1 mouse cellular context compared by ENCODE assay signal in the genomic region with DNA sequence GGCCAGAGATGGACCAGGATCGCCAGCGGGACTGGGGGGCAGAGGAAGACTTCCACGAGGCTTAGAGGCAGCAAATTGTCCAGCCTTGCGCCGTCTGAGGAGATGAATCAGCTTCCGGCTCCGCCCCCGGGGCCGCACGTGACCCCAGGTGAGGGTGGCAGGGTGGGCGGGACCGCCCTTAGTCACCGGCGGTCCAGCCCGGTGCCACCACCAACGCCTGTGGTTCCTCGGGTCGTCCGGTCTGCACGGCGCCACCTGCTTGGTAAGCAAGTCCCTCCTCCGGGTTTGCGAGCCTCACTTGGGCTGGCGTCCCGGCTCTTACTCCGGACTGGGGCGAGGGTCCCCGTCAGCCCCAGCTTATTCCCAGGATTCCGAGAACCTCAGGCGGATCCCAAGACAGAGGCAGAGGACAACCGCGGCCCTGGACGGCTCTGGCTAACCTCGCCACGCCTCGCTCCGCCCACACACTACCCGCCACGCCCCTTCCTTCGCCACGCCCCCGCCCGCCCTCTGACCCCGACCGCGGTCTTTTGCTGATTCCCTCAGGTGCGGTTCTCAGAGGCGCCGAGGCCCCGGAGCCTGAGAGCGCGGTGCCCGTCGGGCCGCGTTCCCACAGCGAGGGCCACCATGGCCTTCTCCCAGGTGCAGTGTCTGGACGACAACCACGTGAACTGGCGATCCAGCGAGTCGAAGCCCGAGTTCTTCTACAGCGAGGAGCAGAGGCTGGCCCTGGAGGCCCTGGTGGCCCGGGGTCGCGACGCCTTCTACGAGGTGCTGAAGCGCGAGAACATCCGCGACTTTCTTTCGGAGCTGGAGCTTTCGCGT.
TF ChIP-seq lines count a peak whose summit lies in the region.

A gene (plus strand): TSS at position 185 of the 825 bp plus-strand sequence.

TF ChIP-seq in CH12.LX, 34 proteins besides CTCF, POLR2A, EP300 and RAD21 (continued from another document):
- peak; percentile 74 for TF ChIP-seq TBP (conservative IDR thresholded peaks at IDR 0.05; ENCODE audit: low read depth, low read length)
- peak; percentile 67; the same call in 1 of the 2 replicates for TF ChIP-seq KAT2A (IDR thresholded peaks at IDR 0.05; ENCODE audit: insufficient replicate concordance, low read length)
- 0 out of 2 replicates have a peak, but pooled peaks have one; percentile 9 for TF ChIP-seq MEF2A (IDR thresholded peaks at IDR 0.05; ENCODE audit: borderline replicate concordance, low read depth, low read length)
- peak; percentile 94 for TF ChIP-seq USF2 (conservative IDR thresholded peaks at IDR 0.05; ENCODE audit: low read depth, low read length)
- peak; percentile 83 for TF ChIP-seq UBTF (IDR thresholded peaks at IDR 0.05; ENCODE audit: low read depth, low read length)
- peak; percentile 53 for TF ChIP-seq HCFC1 (IDR thresholded peaks at IDR 0.05; ENCODE audit: low read depth, low read length)
- TF ChIP-seq TCF12 (IDR thresholded peaks at IDR 0.05; ENCODE audit: low read depth, low read length) = peak; percentile 87
- no peak for TF ChIP-seq GABPA (IDR thresholded peaks at IDR 0.05; ENCODE audit: insufficient replicate concordance, low read depth, low read length)
- peak; percentile 8; the same call in 1 of the 2 replicates for TF ChIP-seq CHD2 (IDR thresholded peaks at IDR 0.05; ENCODE audit: low read length)
- no peak for TF ChIP-seq JUND (conservative IDR thresholded peaks at IDR 0.05; ENCODE audit: low read depth, low read length)
- TF ChIP-seq CHD1 (IDR thresholded peaks at IDR 0.05; ENCODE audit: low read depth, low read length) = peak; percentile 24
- peak; percentile 99 for TF ChIP-seq BHLHE40 (IDR thresholded peaks at IDR 0.05; ENCODE audit: low read depth, low read length)
- TF ChIP-seq MAFK (IDR thresholded peaks at IDR 0.05; ENCODE audit: insufficient replicate concordance, low read length) = no peak
- TF ChIP-seq MAX (IDR thresholded peaks at IDR 0.05; ENCODE audit: low read length) = peak; percentile 97
- peak; percentile 88 for TF ChIP-seq SIN3A (IDR thresholded peaks at IDR 0.05; ENCODE audit: low read length)
- TF ChIP-seq NELFE (IDR thresholded peaks at IDR 0.05; ENCODE audit: low read depth, low read length) = peak; percentile 98
- no peak for TF ChIP-seq ZNF384 (IDR thresholded peaks at IDR 0.05; ENCODE audit: low read depth, low read length)
- TF ChIP-seq ZMIZ1 (IDR thresholded peaks at IDR 0.05; ENCODE audit: low read depth, low read length) = peak; percentile 94
TF ChIP-seq in CH12.LX: peak in this region for 24.
